Mouse (Mus musculus): ENCODE results near the gene Galp. TPM values are rescaled to one million over a fixed set of nuclear protein-coding genes. Genes with fewer than 3 reads are reported as not detected.

Gene Galp
- polyA plus RNA-seq, 1 experiment = not detected

DNA sequence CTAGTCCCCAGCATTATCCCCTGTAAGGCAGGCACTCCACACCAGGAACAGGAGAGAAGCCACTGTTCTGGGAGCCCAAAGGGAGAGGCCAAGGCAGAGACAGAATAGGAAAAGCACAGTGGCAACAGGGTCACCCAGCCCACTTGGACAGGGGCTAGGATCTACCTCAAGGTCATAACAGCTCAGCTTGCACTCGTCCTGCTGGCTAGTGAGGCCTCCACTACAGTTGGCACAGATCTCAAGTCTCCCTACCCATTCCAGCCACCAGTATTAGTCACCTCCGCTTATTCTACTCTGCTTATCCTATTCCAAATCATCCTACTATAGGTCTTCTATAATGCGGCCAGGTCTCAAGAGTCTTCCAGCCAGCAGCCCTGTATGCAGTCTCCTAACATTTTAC is 43.8 kb upstream of the Galp start:
- Histone ChIP-seq H3ac (ENCODE audit: control insufficient read depth, insufficient read length) (no peak overlapping the region), H3K4me2 (ENCODE audit: low read depth) (peak overlapping the region; percentile 88), H3K27me3 (ENCODE audit: control insufficient read depth, insufficient read depth, insufficient read length) (no peaks in the 10 kb centered on the region), H3K79me2 (ENCODE audit: control insufficient read depth, insufficient read depth) (peaks cover 72% of the 10 kb centered on the region), H3K4me3 (no peak overlapping the region), H3K36me3 (ENCODE audit: control insufficient read depth, insufficient read depth) (no peaks in the 10 kb centered on the region)
- TF ChIP-seq SRF (IDR thresholded peaks at IDR 0.05; ENCODE audit: control insufficient read depth, insufficient read length, low read depth) (no peak), CEBPB (IDR thresholded peaks at IDR 0.05; ENCODE audit: insufficient read depth, poor library complexity, severe bottlenecking) (no peak), E2F4 (IDR thresholded peaks at IDR 0.05; ENCODE audit: insufficient read depth) (no peak), POLR2AphosphoS2 (IDR thresholded peaks at IDR 0.05; ENCODE audit: insufficient read length, low read depth) (no peak), MAX (IDR thresholded peaks at IDR 0.05; ENCODE audit: low read depth) (no peak), REST (IDR thresholded peaks at IDR 0.05; ENCODE audit: insufficient read depth, insufficient read length) (no peak), POLR2A (IDR thresholded peaks at IDR 0.05; ENCODE audit: insufficient read length, low read depth) (no peak), TCF12 (IDR thresholded peaks at IDR 0.05; ENCODE audit: insufficient read depth, poor library complexity, severe bottlenecking) (no peak), TCF3 (IDR thresholded peaks at IDR 0.05; ENCODE audit: insufficient read length, low read depth) (no peak)

DNA sequence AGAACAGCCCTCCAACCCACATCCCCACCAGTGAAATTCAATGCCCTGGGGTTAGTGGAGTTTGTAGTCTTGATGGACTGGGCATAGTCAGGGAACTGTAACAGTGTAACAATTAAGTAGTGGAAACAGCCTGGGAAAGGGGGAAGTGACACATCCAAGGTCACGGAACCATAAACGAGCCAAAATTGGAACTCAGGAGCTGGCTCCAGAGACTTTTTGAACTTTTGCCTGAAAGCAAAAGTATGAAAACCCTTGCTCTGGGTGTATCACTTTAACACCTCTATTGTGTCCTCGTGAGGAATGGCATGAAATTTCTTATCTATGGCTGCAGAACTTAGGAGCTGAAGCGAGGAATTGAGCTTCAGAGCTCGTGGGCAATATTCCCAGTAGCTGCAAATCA is 42.7 kb upstream of the Galp start:
- Histone ChIP-seq H3K4me3 (peak overlapping the region; percentile 75), H3K4me2 (ENCODE audit: low read depth) (peak overlapping the region; percentile 88), H3K27me3 (ENCODE audit: control insufficient read depth, insufficient read depth, insufficient read length) (no peaks in the 10 kb centered on the region), H3ac (ENCODE audit: control insufficient read depth, insufficient read length) (no peak overlapping the region), H3K36me3 (ENCODE audit: control insufficient read depth, insufficient read depth) (no peaks in the 10 kb centered on the region), H3K79me2 (ENCODE audit: control insufficient read depth, insufficient read depth) (peaks cover 61% of the 10 kb centered on the region)
- no peak for TF ChIP-seq SRF (IDR thresholded peaks at IDR 0.05; ENCODE audit: control insufficient read depth, insufficient read length, low read depth)
- no peak for TF ChIP-seq MAX (IDR thresholded peaks at IDR 0.05; ENCODE audit: low read depth)
- TF ChIP-seq CEBPB (IDR thresholded peaks at IDR 0.05; ENCODE audit: insufficient read depth, poor library complexity, severe bottlenecking) = no peak
- no peak for TF ChIP-seq MYOG (IDR thresholded peaks at IDR 0.05; ENCODE audit: control insufficient read depth in 1 of 3, insufficient read depth in 1 of 3, insufficient read length in 2 of 3, low read depth in 2 of 3)
- TF ChIP-seq USF1 (IDR thresholded peaks at IDR 0.05; ENCODE audit: low read depth) = no peak
- TF ChIP-seq REST (IDR thresholded peaks at IDR 0.05; ENCODE audit: insufficient read depth, insufficient read length) = no peak
- no peak for TF ChIP-seq TCF12 (IDR thresholded peaks at IDR 0.05; ENCODE audit: insufficient read depth, poor library complexity, severe bottlenecking)
- TF ChIP-seq POLR2A (IDR thresholded peaks at IDR 0.05; ENCODE audit: insufficient read length, low read depth) = no peak
- no peak for TF ChIP-seq MYOD1 (IDR thresholded peaks at IDR 0.05; ENCODE audit: control insufficient read depth in 1 of 3, insufficient read length in 2 of 3, low read depth in 2 of 3)
- no peak for TF ChIP-seq TCF3 (IDR thresholded peaks at IDR 0.05; ENCODE audit: insufficient read length, low read depth)
- no peak for TF ChIP-seq POLR2AphosphoS2 (IDR thresholded peaks at IDR 0.05; ENCODE audit: insufficient read length, low read depth)
- no peak for TF ChIP-seq E2F4 (IDR thresholded peaks at IDR 0.05; ENCODE audit: insufficient read depth)

DNA sequence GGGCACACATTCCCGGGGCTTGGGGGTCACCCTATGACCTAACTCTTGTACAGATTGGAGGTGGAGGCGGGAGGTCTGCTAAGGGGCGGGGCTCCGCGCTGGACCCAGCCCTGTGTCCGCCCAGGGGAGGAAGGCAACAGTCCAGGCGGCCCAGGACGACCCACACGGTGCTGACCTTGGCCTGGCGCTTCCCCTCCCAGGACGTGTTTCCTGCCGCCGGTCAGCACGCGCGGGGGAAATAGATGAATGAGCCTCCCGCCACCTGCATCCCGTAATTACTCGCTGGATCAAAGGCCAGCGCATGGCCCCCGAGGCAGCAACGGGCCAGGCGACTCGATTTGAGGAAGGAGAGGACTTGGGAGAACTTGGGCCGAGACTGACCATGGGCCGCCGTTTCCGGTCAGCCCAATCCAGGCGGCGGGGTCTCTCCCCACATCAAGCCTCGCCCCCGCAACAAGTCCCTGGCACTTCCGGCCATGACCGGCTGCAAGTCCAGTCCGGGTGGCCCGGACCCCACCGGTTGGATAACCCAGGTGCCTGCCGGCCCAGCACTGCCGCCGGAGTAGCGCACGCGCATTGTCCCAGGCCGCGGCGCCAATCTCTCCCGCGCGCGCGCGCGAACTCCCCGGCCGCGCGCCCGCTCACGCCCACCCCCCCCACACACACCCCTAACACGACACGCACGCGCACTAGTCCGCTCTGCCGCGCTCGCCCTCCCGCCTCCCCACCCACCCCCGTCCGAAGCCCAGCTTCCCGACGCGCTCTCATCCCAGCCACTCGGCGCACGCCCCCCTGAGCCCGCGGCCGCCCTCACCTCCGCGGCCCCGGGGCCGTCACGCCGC is 41.6 kb upstream of the Galp start:
- H3ac ChIP-seq (ENCODE audit: control insufficient read depth, insufficient read length) = peak overlapping the region; percentile 98
- H3K36me3 ChIP-seq (ENCODE audit: control insufficient read depth, insufficient read depth) = no peaks in the 10 kb centered on the region
- TF ChIP-seq USF1 (IDR thresholded peaks at IDR 0.05; ENCODE audit: low read depth) (no peak), CEBPB (IDR thresholded peaks at IDR 0.05; ENCODE audit: insufficient read depth, poor library complexity, severe bottlenecking) (no peak), MAX (IDR thresholded peaks at IDR 0.05; ENCODE audit: low read depth) (no peak), MYOD1 (IDR thresholded peaks at IDR 0.05; ENCODE audit: control insufficient read depth in 1 of 3, insufficient read length in 2 of 3, low read depth in 2 of 3) (peak in 1 of 3 experiments; percentile 1), POLR2AphosphoS2 (IDR thresholded peaks at IDR 0.05; ENCODE audit: insufficient read length, low read depth) (peak; percentile 83), SRF (IDR thresholded peaks at IDR 0.05; ENCODE audit: control insufficient read depth, insufficient read length, low read depth) (no peak), TCF3 (IDR thresholded peaks at IDR 0.05; ENCODE audit: insufficient read length, low read depth) (no peak), TCF12 (IDR thresholded peaks at IDR 0.05; ENCODE audit: insufficient read depth, poor library complexity, severe bottlenecking) (no peak), REST (IDR thresholded peaks at IDR 0.05; ENCODE audit: insufficient read depth, insufficient read length) (no peak), POLR2A (IDR thresholded peaks at IDR 0.05; ENCODE audit: insufficient read length, low read depth) (peak; percentile 78), E2F4 (IDR thresholded peaks at IDR 0.05; ENCODE audit: insufficient read depth) (no peak), MYOG (IDR thresholded peaks at IDR 0.05; ENCODE audit: control insufficient read depth in 1 of 3, insufficient read depth in 1 of 3, insufficient read length in 2 of 3, low read depth in 2 of 3) (no peak)
- peak overlapping the region; percentile 75 for H3K4me3 ChIP-seq
- peaks cover 51% of the 10 kb centered on the region for H3K79me2 ChIP-seq (ENCODE audit: control insufficient read depth, insufficient read depth)
- H3K4me2 ChIP-seq (ENCODE audit: low read depth) = peak overlapping the region; percentile 88
- H3K27me3 ChIP-seq (ENCODE audit: control insufficient read depth, insufficient read depth, insufficient read length) = no peaks in the 10 kb centered on the region

DNA sequence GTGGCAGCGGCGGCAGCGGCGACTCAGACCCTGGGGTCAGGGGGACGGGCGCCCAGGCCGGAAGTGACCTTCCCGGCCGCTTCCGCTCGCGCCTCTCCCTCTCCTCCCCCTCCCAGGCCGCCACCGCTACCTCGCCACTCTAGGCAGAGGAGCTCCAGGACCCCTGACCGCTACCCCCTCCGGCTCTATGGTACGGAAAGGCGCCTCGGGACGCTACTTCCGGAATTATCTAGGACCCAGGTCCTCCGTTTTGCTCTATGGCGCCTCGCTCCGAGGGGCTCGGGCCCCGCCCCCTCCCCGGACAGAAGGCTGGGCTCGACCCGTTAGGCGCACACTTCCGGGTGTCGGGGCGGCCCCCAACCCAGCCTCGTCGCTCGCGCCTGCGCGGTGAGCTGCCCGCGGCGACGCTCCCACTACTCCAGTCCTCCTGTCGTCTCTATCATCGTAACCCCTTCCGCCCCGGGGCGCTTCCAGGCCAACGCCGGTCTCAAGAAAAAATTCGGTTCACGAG is 40.9 kb upstream of the Galp start, which contains the start of gene Zfp787:
TSS of gene Zfp787 (minus strand) at position 97 of the 511 bp plus-strand sequence.
- Histone ChIP-seq H3K27me3 (ENCODE audit: control insufficient read depth, insufficient read depth, insufficient read length) (no peaks in the 10 kb centered on the region), H3K79me2 (ENCODE audit: control insufficient read depth, insufficient read depth) (peaks cover 43% of the 10 kb centered on the region), H3K36me3 (ENCODE audit: control insufficient read depth, insufficient read depth) (no peaks in the 10 kb centered on the region), H3ac (ENCODE audit: control insufficient read depth, insufficient read length) (peak within 1 kb of the TSS; percentile 98), H3K4me3 (peak within 1 kb of the TSS; percentile 75), H3K4me2 (ENCODE audit: low read depth) (peak within 1 kb of the TSS; percentile 88)
- TF ChIP-seq SRF (IDR thresholded peaks at IDR 0.05; ENCODE audit: control insufficient read depth, insufficient read length, low read depth) (no peak), REST (IDR thresholded peaks at IDR 0.05; ENCODE audit: insufficient read depth, insufficient read length) (no peak), POLR2A (IDR thresholded peaks at IDR 0.05; ENCODE audit: insufficient read length, low read depth) (peak; percentile 30), CEBPB (IDR thresholded peaks at IDR 0.05; ENCODE audit: insufficient read depth, poor library complexity, severe bottlenecking) (no peak), MYOG (IDR thresholded peaks at IDR 0.05; ENCODE audit: control insufficient read depth in 1 of 3, insufficient read depth in 1 of 3, insufficient read length in 2 of 3, low read depth in 2 of 3) (no peak), TCF12 (IDR thresholded peaks at IDR 0.05; ENCODE audit: insufficient read depth, poor library complexity, severe bottlenecking) (no peak)
